Mouse (Mus musculus): Measurements from ENCODE around the gene Tmem179. TPM values are rescaled to one million over a fixed set of nuclear protein-coding genes. Genes with fewer than 3 reads are reported as not detected.

The Tmem179 gene
- polyA plus RNA-seq, 1 experiment = not detected

- Histone ChIP-seq H3K4me3 (ENCODE audit: insufficient read depth, low read depth, low read length) (no peak overlapping the region), H3K27ac (ENCODE audit: insufficient read depth, low read depth, low read length) (no peak overlapping the region), H3K4me1 (ENCODE audit: control insufficient read depth, insufficient read depth, low read length) (peaks cover 30% of the 10 kb centered on the region)
- no peak for TF ChIP-seq POLR2A (IDR thresholded peaks at IDR 0.05; ENCODE audit: insufficient read depth, low read depth, low read length)
- TF ChIP-seq CTCF (IDR thresholded peaks at IDR 0.05; ENCODE audit: insufficient read depth, low read depth, low read length) = no peak
- WGBS = 82% methylated on average over 4 of the region's 4 CpGs
Observed at GRCm38 (mm10) chr12:112463209-112463608, 53.3 kb downstream of the Tmem179 start.

DNA sequence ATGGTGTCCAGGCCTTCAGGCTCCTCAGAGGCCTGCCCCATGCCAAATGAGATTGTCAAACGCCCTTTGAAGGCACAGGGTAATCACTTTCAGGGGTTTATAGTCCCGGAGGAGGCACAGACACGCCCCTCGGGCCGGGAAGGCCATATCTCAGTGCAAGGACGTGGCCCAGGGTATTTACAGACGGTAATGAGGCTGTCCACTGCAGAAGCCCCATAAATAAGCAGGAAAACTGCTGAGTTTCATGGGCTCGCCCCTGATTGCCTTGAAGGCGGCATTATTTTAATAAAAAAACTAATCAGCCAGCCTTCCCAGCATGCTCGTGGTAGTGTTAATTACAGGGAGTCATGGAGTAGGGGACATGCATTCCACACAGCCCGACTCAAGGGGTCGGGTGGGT lies 54.1 kb downstream of the Tmem179 start:
- H3K4me1 ChIP-seq (ENCODE audit: control insufficient read depth, insufficient read depth, low read length) = peaks cover 37% of the 10 kb centered on the region
- H3K27ac ChIP-seq (ENCODE audit: insufficient read depth, low read depth, low read length) = no peak overlapping the region
- no peak for TF ChIP-seq CTCF (IDR thresholded peaks at IDR 0.05; ENCODE audit: insufficient read depth, low read depth, low read length)
- no peak for TF ChIP-seq POLR2A (IDR thresholded peaks at IDR 0.05; ENCODE audit: insufficient read depth, low read depth, low read length)
- 61% methylated on average over 12 of the region's 12 CpGs for WGBS
- no peak overlapping the region for H3K4me3 ChIP-seq (ENCODE audit: insufficient read depth, low read depth, low read length)

DNA sequence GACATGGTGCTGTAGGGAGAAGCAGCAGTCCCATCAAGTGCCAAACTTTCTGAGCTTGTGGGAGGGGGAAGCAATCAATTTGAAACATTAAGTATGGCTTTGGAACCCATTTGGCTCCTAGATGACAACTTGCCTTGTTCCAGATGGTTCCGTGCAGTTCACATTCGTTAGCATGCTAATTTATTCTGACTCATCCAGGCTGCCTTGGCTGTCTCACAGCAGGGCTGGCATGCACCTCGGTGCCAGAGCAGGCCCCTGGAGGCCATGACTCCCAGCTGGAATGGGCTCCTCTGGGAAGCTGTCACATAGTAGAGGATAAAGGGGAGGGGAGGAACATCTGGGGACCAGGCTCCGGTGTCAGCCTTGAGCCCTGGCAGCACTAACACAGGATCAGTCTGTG lies 58.7 kb downstream of the Tmem179 start:
- TF ChIP-seq CTCF (IDR thresholded peaks at IDR 0.05; ENCODE audit: insufficient read depth, low read depth, low read length) (no peak), POLR2A (IDR thresholded peaks at IDR 0.05; ENCODE audit: insufficient read depth, low read depth, low read length) (no peak)
- H3K27ac ChIP-seq (ENCODE audit: insufficient read depth, low read depth, low read length) = peak overlapping the region; percentile 84
- H3K4me1 ChIP-seq (ENCODE audit: control insufficient read depth, insufficient read depth, low read length) = peaks cover 57% of the 10 kb centered on the region
- no peak overlapping the region for H3K4me3 ChIP-seq (ENCODE audit: insufficient read depth, low read depth, low read length)
- WGBS = 15% methylated on average over 4 of the region's 4 CpGs

DNA sequence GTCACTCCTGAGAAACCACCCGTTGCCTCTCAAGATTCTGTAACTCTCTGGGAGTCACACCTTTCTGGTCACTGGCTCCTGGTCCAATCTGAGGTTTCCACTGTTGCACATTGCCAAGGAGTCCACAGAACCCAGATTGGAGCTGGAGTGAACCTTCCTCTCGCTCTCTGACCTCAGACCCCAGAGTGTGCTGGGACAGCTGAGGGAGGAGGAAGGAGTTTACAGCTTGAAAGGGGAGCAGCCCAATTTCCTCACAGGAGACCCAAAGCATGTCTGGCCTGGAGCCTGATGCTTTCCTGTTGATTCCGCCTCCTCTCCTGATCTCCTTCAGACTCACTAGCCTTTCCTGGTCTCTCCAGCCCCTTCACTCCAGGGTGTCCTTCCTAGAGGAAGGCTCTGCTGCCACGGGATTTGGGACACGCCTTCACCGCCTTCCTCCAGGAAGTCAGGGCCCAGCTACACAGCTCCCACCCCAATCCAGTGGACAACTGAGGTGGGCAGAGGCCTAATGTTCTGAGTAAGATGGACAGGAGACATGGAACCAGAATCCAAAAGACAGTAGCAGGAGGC lies 60.3 kb downstream of the Tmem179 start:
- TF ChIP-seq POLR2A (IDR thresholded peaks at IDR 0.05; ENCODE audit: insufficient read depth, low read depth, low read length) (no peak), CTCF (IDR thresholded peaks at IDR 0.05; ENCODE audit: insufficient read depth, low read depth, low read length) (no peak)
- 0 out of 2 replicates have a peak overlapping the region, but pooled peaks have one; percentile 9 for H3K27ac ChIP-seq (ENCODE audit: insufficient read depth, low read depth, low read length)
- H3K4me3 ChIP-seq (ENCODE audit: insufficient read depth, low read depth, low read length) = no peak overlapping the region
- WGBS = 85% methylated on average over 6 of the region's 6 CpGs
- peaks cover 49% of the 10 kb centered on the region for H3K4me1 ChIP-seq (ENCODE audit: control insufficient read depth, insufficient read depth, low read length)

GRCm38 (mm10) chr12:112451826-112452225 lies 64.7 kb downstream of the Tmem179 start:
- WGBS = 91% methylated on average over 9 of the region's 9 CpGs
- Histone ChIP-seq H3K27ac (ENCODE audit: insufficient read depth, low read depth, low read length) (no peak overlapping the region), H3K4me3 (ENCODE audit: insufficient read depth, low read depth, low read length) (no peak overlapping the region), H3K4me1 (ENCODE audit: control insufficient read depth, insufficient read depth, low read length) (peaks cover 27% of the 10 kb centered on the region)
- no peak for TF ChIP-seq POLR2A (IDR thresholded peaks at IDR 0.05; ENCODE audit: insufficient read depth, low read depth, low read length)
- TF ChIP-seq CTCF (IDR thresholded peaks at IDR 0.05; ENCODE audit: insufficient read depth, low read depth, low read length) = no peak

DNA sequence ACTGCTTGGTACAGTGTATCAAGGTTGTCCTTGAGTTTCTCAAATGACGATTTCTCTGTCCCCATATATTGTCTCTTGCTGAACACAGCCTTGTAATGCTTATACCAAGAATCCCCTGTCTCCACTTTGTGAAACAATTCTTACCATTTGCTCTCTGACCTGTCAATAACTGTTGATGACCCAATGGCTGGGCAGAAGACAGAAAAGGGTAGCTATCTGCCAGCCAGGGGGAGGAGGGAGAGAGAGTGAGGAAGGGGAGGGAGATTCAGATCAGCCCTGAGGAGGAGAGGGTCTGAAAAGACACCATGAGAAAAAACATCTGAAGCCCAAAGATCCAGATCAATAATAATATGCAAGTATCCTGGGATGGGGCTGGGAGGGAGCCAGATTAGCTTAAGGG lies 65.2 kb downstream of the Tmem179 start:
- TF ChIP-seq POLR2A (IDR thresholded peaks at IDR 0.05; ENCODE audit: insufficient read depth, low read depth, low read length) (no peak), CTCF (IDR thresholded peaks at IDR 0.05; ENCODE audit: insufficient read depth, low read depth, low read length) (no peak)
- WGBS = 86% methylated on average over 1 of the region's 1 CpGs

GRCm38 (mm10) chr12:112450883-112451282 lies 65.7 kb downstream of the Tmem179 start:
- Histone ChIP-seq H3K4me1 (ENCODE audit: control insufficient read depth, insufficient read depth, low read length) (peaks cover 18% of the 10 kb centered on the region), H3K27ac (ENCODE audit: insufficient read depth, low read depth, low read length) (no peak overlapping the region), H3K4me3 (ENCODE audit: insufficient read depth, low read depth, low read length) (no peak overlapping the region)
- 40% methylated on average over 6 of the region's 6 CpGs for WGBS
- TF ChIP-seq POLR2A (IDR thresholded peaks at IDR 0.05; ENCODE audit: insufficient read depth, low read depth, low read length) (no peak), CTCF (IDR thresholded peaks at IDR 0.05; ENCODE audit: insufficient read depth, low read depth, low read length) (no peak)

More for the DNA sequence above, 65.2 kb downstream of the Tmem179 start:
- Histone ChIP-seq H3K4me3 (ENCODE audit: insufficient read depth, low read depth, low read length) (no peak overlapping the region), H3K27ac (ENCODE audit: insufficient read depth, low read depth, low read length) (no peak overlapping the region), H3K4me1 (ENCODE audit: control insufficient read depth, insufficient read depth, low read length) (peaks cover 23% of the 10 kb centered on the region)

Other genes with a start within 250 kb of the Tmem179 start
- not detected in 2 replicates for gene A530016L24Rik, start 27.3 kb downstream of the Tmem179 start, polyA plus RNA-seq (2012; ENCODE audit: insufficient read depth, insufficient read length, low replicate concordance, missing spikeins)
- gene Inf2, start 72.0 kb upstream of the Tmem179 start, polyA plus RNA-seq (2012; ENCODE audit: insufficient read depth, insufficient read length, low replicate concordance, missing spikeins) = not detected in 2 replicates
- not detected in 2 replicates for gene Adssl1, start 103.3 kb upstream of the Tmem179 start, polyA plus RNA-seq (2012; ENCODE audit: insufficient read depth, insufficient read length, low replicate concordance, missing spikeins)
- not detected in 2 replicates for gene Siva1, start 127.9 kb upstream of the Tmem179 start, polyA plus RNA-seq (2012; ENCODE audit: insufficient read depth, insufficient read length, low replicate concordance, missing spikeins)
- not detected in 2 replicates for gene Akt1, start 158.1 kb upstream of the Tmem179 start, polyA plus RNA-seq (2012; ENCODE audit: insufficient read depth, insufficient read length, low replicate concordance, missing spikeins)
- not detected in 2 replicates for gene Zbtb42, start 162.1 kb upstream of the Tmem179 start, polyA plus RNA-seq (2012; ENCODE audit: insufficient read depth, insufficient read length, low replicate concordance, missing spikeins)
- not detected in 2 replicates for gene Cep170b, start 203.7 kb upstream of the Tmem179 start, polyA plus RNA-seq (2012; ENCODE audit: insufficient read depth, insufficient read length, low replicate concordance, missing spikeins)
- gene Pld4, start 243.9 kb upstream of the Tmem179 start, polyA plus RNA-seq (2012; ENCODE audit: insufficient read depth, insufficient read length, low replicate concordance, missing spikeins) = not detected in 2 replicates

Measured in olfactory bulb, adult 2 months (tissue).